Mouse (Mus musculus): ENCODE measurements around the gene Llgl2.
"Not testable (repeated sequence)": the region's sequence is repeated elsewhere in the genome, so short reads cannot be mapped to it uniquely, and the experiment has no call there.

Llgl2 gene

GRCm38 (mm10) chr11:115834033-115834432, 10.2 kb downstream of the Llgl2 start:
- DNase-seq (ENCODE audit: low spot score): no peak

DNA sequence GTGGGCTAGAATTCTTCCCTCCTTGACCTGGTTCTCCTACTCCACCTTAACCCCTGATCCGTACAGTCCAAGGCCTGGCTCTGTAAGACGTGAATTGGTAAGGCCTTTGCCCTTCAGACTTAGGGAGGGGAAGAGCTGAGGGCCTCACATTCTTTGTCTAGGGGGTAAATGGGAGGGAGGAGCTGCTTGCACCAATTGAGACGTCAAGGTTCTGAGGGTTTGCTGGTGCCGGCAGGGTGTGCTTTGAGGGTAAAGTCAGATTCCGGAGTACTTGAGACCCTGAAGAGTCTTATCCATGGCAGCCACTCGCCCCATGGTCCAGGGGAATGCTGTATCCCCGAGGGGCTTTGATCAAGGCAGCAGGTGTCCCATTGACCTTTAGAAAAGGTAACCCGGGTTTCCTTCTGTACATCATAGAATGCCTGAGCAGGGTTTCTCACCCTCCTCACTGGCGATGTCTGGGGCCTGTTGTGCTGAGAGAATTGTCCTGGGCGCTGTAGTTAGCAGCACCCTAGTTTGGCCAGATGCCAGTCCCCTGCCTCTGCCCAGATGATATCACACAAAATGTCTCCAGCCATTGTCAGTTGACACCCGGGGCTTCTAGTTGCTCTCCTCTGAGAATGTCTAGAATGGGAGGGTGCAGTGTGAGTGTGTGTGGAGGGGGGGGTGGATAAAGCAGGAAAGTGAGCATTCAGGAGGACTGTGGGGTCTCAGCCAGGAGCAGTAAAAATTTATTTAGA, 13.0 kb downstream of the Llgl2 start:
- DNase-seq (ENCODE audit: low spot score): no peak

GRCm38 (mm10) chr11:115837606-115838345, 13.9 kb downstream of the Llgl2 start:
- DNase-seq (ENCODE audit: low spot score): no peak

- no peak for DNase-seq (ENCODE audit: low spot score)
Measured at GRCm38 (mm10) chr11:115838895-115839311, 15.1 kb downstream of the Llgl2 start.

GRCm38 (mm10) chr11:115839732-115840131, 15.9 kb downstream of the Llgl2 start:
- DNase-seq (ENCODE audit: low spot score): no peak

GRCm38 (mm10) chr11:115841044-115841443, 17.2 kb downstream of the Llgl2 start:
- DNase-seq (ENCODE audit: low spot score): no peak

- peak; percentile 71 for DNase-seq (ENCODE audit: low spot score)
Measured at GRCm38 (mm10) chr11:115841961-115842550, 18.2 kb downstream of the Llgl2 start.

DNA sequence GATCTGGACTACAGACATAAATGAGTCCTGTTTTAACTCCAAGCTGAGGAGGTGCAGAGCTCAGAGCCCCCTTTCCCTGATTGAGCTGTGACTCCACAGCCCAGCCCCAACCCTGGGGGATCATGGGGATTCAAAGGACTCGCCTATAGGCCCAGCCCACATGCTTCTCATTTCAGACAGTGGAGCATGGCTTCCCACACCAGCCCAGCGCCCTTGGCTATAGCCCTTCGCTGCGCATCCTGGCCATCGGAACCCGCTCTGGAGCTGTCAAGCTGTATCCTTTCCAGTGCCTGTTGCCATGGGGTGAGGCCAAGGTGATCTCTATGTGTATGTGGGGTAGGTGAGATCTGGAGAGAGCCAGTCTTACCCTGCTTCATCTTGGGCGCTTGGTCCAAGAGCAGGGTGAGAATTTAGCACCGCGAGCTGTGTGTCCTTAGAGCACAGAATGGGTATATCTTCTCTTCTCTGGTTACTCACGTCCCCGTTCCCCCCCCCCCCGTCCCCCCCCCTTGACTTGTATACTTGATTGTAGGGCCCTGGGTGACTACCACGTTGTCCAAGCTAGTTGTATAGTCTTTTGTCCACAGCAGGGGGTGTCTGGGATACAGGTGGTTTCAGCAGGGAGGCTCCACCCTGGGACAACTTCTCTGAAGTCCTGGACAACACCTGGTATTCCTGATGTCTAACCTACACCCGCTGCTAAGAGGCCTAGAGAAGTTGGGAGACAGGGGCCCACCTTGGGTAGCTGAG, 19.5 kb downstream of the Llgl2 start:
- no peak for DNase-seq (ENCODE audit: low spot score)

GRCm38 (mm10) chr11:115843891-115844239, 20.0 kb downstream of the Llgl2 start:
- DNase-seq (ENCODE audit: low spot score): no peak

GRCm38 (mm10) chr11:115844240-115844639, 20.4 kb downstream of the Llgl2 start:
- no peak for DNase-seq (ENCODE audit: low spot score)

DNA sequence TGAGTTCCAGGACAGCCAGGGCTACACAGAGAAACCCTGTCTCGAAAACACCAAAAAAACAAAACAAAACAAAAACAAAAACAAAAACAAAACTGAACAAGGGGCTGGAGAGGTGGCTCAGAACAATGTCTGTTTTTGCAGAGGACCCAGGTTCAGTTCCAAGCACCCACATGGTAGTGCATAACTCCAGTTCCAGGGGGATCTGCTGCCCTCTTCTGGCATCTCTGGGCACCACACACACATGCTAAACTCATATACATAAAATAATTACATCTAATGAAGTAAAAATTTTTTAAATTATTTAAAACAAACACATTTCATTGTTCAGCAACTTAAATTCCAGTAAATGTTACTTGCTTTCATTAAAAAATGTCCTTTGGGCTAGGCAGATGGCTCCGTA, 22.0 kb downstream of the Llgl2 start:
- no peak for DNase-seq (ENCODE audit: low spot score)

- no peak for DNase-seq (ENCODE audit: low spot score)
Measured at GRCm38 (mm10) chr11:115854674-115855073, 30.8 kb downstream of the Llgl2 start.

DNA sequence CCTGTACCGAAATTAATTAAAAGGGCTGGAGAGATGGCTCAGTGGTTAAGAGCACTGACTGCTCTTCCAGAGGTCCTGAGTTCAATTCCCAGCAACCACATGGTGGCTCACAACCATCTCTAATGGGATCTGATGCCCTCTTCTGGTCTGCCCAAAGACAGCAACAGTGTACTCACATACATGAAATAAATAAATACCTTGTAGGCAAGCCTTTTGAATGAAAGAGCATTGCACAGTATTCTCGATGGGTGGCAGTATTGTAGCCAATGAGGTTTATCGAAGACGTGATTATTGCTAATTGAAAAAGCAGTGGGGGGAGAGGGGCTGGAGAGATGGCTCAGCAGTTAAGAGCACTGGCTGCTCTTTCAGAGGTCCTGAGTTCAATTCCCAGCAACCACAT, 33.3 kb downstream of the Llgl2 start:
- DNase-seq (ENCODE audit: low spot score): not testable (repeated sequence)

DNA sequence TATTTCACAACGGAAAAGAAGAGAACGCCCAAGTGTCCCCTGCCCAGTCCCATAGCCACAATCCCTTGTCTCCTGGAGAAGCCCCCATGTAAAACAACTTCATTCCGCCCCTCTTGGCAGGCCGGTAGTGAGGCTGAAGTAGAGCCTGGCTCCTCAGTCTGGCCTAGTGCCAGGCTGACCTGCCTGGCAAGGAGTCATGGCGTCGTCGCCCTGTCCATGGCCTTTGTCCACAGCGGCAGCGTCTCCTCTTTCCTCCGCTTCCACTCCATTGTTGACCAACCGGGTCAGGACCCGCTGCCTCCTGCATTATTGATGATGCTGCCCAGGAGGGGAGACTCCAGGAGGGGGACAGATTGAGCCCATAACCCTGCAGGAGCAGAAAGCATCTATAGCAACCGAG, 34.1 kb downstream of the Llgl2 start:
- no peak for DNase-seq (ENCODE audit: low spot score)

DNA sequence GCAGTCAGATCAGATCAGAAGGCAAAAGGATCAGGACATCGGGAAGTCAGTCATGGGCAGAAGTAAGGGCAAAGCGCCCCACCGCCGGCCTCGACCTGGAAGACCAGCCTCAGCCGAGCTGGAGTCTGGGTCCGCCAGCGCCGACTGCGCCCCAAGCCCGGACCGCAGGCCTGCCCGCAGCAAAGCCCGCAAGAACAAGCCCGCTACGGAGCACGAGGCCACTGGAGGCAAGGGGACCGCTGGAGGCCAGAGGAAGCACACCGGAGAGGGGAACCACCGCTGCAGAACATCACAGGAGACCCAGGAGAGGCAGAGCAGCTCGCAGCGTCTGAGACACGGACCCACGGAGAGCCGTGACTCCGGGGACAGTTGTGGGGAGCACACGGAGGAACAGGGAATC, 34.5 kb downstream of the Llgl2 start, which contains the start of gene Myo15b:
TSS of gene Myo15b (plus strand) at position 53 of the 400 bp plus-strand sequence.
- DNase-seq (ENCODE audit: low spot score): no peak

DNA sequence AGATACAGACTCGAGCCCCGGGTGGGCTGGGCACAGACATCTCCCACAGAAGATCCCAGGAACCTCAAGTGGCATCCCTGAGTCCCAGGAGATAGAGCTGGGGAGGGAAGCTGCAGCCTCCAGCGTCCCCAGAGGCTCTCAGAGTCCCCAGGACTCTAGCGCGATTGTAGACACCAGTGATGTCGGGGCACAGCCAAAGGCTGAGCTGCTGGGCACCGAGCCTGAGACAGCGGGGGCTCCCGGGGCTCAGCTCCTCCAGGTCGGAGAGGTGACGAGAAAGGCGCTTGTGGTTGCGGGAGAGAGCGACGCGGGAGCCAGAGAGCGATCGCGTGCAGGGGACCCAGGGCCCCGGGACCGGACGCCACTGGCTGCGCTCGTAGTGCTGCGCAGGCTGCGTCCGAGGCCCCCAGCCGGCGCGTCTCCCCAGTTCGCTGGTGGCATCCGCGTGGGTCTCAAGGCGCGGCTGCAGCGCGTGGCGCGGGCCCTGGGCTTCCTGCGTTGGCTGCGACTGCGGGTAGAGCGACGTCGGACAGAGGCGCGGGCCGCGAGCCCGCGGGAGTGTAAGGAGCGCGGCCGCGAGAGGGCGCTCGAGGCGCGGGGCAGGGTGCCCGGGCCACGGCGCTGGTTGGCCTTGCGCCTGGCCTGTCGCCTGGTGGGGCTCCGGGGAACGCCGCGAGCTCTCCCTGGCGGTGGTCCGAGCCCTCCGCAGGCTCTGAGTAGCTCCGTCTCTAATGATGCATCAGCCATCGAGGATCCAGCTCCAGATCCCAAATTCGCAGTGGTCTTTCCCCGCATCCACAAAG, 35.5 kb downstream of the Llgl2 start:
- DNase-seq (ENCODE audit: low spot score): peak; percentile 80

DNA sequence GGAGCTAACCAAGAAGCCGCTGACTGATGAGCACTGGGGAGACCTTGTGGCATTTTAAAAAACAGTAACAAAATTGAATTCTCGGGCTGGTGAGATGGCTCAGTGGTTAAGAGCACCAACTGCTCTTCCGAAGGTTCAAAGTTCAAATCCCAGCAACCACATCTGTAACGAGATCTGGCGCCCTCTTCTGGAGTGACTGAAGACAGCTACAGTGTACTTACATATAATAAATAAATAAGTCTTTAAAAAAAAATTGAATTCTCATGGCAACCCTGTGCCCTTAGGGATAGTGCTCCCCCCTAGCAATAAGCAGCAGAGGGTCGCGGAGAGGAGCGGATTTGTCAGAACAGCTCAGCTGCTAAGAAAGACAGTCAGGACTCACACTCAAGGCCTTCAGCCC, 40.0 kb downstream of the Llgl2 start:
- DNase-seq (ENCODE audit: low spot score): no peak

DNA sequence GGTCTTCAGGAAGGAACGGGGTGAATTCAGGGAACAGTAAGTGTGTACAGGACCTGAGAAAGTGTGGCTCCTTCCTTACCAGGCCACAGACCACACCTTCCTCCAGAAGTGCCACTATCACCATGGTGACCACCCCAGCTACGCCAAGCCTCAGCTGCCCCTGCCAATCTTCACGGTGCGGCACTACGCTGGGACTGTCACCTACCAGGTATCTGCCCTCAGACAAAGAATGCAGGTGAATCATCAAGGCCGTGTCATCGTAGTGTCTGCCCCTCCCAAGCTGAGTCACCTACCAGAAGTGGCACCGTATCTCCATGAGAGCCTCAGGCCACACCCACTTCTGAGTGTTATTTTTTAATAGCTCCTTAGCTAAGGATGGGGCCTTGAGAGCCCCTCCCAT, 45.5 kb downstream of the Llgl2 start:
- no peak for DNase-seq (ENCODE audit: low spot score)

DNA sequence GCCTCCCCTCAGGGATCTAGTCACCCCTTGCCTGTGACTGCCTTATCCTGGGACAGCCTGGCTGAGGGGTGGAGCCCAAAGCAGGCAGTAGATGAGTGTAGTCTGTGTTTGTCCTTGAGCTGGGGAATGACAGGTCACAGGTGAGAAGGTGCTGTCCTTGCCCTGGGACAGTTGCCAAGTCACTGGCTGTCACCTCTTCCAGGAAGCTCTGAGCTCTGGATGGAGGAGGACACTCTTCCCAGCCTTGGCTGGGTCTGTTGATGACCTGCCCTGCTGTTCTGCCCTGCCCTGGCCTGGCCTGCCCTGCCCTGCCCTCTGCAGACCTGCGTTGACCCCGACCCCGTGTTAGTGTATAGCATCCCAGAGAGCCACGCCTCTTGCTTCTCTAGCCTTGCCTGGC, 48.6 kb downstream of the Llgl2 start:
- no peak for DNase-seq (ENCODE audit: low spot score)

DNA sequence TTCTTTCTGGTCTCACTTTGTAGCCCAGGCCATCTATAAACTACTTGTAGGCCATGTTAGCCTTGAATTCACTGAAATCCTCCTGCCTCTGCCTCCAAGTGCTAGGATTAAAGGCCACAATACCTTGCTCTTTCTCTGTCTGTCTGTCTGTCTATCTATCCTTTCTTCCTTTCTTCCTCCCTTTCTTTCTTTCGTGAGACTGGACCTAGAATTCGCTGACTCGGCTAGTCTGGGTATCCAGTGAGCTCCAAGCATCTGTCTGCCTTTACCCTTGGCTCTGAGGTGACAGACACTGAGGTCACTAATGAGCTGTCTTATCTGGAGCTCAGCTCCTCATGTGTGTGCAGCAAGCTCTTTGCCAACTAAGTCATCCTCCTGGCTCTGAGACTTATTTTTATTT, 52.1 kb downstream of the Llgl2 start:
- DNase-seq (ENCODE audit: low spot score): no peak

DNA sequence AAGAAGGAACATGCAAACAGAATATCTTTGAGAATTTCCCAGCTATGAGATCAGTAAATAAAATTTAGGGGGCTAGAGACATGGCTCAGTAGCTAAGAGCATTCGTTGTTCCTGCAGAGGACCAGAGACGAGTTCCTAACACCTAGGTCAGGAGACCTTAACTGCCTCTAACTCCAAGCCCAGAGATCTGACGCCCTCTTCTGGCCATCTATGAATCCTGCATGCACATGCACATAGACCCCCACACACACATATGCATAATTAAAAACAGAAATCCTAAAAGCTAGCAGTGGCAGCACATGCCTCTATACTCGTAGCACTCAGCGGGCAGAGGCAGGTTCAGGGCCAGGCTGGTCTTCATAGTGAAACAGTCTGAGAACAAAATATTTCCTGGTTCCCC, 52.6 kb downstream of the Llgl2 start:
- no peak for DNase-seq (ENCODE audit: low spot score)
